Mouse (Mus musculus): ENCODE measurements around the gene Iqgap3.

Iqgap3 gene

GRCm38 (mm10) chr3:88081345-88082223 is at the start of gene Iqgap3:
TSS of gene Iqgap3 (plus strand) at chr3:88081971.
- DNase-seq (ENCODE audit: extremely low read depth, low read depth, low spot score) = no peak

DNA sequence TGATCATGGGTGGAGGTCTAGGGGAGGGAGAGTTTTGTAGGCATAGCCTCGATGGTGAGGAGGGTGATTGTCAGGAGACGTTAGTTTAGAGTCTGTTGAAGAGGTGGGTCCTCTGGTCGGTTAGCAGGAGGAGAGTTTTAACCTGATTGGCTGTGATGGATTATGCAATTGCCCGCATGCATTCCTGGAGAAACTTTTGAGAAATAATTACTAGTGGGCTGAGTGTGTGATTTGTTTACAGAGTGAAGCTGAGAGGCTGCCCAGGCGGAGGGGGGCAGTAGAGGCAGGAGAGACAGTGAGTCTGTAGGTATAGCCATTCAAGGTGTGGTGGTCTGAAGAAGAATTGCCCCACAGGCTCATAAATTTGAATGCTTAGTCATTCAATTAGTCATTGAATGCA is 48.3 kb upstream of the Iqgap3 start:
- no peak for DNase-seq (ENCODE audit: extremely low read depth, low read depth, low spot score)

DNA sequence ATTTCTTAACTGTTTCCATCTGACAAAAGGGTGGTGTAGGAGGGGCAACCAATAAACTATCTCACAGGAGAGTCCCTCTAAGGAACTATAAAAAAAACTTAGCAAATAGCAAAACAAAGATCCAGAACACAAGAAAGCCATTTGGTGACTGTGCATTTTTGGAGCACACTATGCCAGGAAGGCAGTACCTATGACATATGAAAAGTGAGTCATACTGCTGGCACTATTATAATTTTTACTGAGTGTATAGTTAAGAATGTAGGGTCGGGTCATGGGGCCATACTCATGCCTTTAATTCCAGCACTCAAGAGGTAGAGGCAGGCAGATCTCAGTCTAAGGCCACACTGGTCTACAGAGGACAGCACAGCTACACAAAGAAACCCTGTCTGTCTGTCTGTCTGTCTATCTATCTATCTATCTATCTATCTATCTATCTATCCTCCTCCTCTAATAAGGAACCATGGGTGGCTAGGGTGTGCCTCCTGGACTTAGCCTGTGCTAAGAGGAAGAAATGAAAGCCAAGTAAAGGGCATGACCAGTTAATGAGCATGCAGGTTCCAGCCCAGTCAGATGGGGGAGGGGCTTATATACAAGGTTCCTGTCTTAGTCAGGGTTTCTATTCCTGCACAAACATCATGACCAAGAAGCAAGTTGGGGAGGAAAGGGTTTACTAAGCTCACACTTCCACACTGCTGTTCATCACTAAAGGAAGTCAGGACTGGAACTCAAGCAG is 46.0 kb upstream of the Iqgap3 start:
- no peak for DNase-seq (ENCODE audit: extremely low read depth, low read depth, low spot score)

- DNase-seq (ENCODE audit: extremely low read depth, low read depth, low spot score) = peak; percentile 62
Measured at GRCm38 (mm10) chr3:88042661-88043421, 38.9 kb upstream of the Iqgap3 start, which contains the start of gene Gpatch4. TSS of gene Gpatch4 (plus strand) at chr3:88043108.

DNA sequence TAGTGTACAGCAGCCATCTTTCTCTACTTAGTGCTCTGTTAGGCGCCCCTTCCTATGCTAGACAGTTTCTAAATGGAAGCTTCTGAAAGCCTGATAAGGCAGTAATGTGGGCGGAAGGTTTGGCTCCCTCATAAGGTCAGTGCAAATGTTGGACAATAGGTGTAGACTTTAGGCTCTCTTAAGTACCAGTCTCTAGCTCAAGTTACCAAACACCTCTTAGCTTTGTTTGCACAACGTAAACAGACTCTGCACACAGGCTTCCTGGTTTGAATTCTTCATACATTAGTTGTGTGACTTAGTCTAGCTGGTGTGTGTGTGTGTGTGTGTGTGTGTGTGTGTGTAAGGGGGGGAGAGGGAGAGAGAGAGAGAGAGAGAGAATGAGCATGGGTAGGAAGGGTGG is 32.2 kb upstream of the Iqgap3 start:
- DNase-seq (ENCODE audit: extremely low read depth, low read depth, low spot score) = no peak

DNA sequence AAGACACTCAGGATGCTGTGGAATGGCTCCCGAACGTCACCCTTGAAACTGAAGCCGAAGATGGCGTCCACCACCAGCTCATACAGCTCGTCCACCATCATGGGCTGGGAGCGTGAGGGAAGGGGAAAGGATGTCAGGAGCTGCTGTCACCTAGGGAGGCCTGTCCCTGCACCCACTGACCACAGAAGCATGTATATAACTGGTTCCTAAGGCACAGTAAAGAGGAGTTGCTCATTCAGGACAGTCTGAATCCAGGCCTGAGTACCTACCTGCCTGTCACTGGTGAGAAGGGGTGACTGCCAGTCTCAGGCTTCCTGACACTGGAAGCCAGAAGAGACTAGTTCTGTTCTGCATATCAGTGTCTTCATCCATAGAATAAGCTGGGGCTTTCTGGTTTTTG is 24.7 kb upstream of the Iqgap3 start:
- DNase-seq (ENCODE audit: extremely low read depth, low read depth, low spot score) = no peak

- peak; percentile 51 for DNase-seq (ENCODE audit: extremely low read depth, low read depth, low spot score)
Measured at GRCm38 (mm10) chr3:88057902-88058696, 23.7 kb upstream of the Iqgap3 start, which contains the start of gene Naxe. TSS of gene Naxe (minus strand) at chr3:88058495.

DNA sequence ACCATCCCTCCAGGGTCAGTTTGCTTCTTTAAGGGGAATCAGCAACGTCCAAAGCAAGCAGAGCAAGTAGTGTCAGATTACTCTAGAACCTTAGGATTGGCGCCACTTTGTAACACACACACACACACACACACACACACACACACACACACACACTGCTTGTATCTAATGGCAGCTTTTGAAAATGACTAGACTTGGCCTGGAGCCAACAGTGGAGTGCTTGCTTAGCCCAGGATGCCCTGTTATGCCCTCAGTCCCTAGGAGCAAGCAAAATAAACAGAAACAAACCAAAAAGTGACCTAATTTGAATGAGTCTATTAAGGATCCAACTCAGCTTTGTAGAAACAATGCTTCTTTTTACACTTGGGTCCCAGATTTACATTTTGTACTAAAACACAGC is 13.4 kb upstream of the Iqgap3 start:
- DNase-seq (ENCODE audit: extremely low read depth, low read depth, low spot score) = no peak

GRCm38 (mm10) chr3:88071783-88072182 is 10.0 kb upstream of the Iqgap3 start:
- no peak for DNase-seq (ENCODE audit: extremely low read depth, low read depth, low spot score)

DNA sequence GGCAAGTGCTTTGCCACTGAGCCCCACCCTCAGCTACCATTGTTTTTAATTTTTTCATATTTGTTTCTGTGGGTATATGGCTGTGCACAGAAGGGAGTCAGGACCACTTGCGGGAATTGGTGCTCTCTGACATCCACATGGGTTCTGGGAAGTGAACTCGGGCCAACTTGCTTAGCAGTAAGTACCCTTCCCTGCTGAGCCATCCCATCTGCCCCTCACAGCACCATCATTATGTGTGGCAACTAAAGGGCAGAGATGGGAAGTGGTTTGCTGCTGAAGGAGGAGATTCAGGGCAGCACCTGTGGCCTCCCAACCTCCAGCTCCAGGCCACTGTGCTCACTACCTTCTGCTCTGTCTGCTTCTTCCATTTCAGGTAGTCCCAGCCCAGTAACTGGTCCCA is 8.1 kb upstream of the Iqgap3 start:
- DNase-seq (ENCODE audit: extremely low read depth, low read depth, low spot score) = no peak

DNA sequence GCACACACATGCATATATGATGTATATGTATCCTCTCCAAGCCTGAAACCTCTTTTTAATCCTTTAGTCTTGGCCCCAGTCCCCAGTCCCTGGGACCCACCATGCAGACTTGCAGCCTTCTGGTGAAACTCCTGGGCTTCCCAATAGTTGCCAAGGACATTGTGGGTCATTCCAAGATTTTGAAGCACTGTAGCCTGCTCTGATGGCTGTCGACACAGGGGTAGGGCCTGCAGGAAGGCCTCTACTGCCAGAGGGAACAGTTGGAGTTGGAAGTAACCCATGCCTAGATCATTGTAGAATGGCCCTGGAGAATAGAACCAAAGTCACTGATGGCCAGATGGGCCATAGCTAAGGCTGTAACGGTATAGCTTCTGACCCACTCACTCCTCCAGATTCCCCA is 7.4 kb upstream of the Iqgap3 start:
- no peak for DNase-seq (ENCODE audit: extremely low read depth, low read depth, low spot score)

GRCm38 (mm10) chr3:88074766-88075165 is 7.0 kb upstream of the Iqgap3 start:
- no peak for DNase-seq (ENCODE audit: extremely low read depth, low read depth, low spot score)

DNA sequence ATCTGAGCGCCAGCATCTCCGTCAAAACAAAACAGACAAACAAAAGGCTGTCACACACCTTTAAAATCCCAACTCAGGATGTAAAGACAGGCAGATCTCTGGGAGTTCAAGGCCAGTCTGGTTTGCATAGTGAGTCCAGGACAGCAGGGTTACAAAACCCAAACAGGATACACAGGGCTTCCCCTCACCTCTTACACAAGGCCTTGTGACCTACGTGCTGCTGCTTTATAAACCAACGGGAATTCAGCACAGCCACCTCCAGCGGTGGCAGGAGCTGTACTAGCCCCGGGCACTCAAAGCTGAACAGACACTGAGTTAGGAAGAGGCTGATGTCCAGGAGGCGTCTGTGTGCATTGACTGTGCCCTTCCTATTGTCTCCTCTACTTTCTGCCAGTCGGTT is 4.3 kb upstream of the Iqgap3 start:
- no peak for DNase-seq (ENCODE audit: extremely low read depth, low read depth, low spot score)

DNA sequence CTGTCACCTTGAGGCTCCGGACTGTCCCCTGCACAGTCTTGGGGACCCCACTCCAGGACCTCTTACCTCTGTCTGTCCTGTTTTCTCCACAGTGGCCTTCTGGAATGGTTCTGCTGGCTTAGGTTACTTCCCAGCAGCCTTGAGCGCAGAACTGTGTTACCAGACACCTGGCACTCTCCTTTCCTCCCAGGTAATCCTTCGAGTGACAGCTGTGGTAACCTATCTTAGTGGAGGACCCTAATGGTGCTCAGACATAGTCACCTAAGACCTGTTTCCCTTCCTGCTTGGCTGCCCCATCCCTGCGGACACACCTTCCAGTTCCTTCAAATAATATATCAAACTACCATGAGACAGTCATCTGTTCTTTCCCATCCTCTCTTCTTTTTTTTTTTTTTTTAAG is 3.6 kb upstream of the Iqgap3 start, which contains the start of gene Ttc24:
TSS of gene Ttc24 (minus strand) at position 101 of the 400 bp plus-strand sequence.
- DNase-seq (ENCODE audit: extremely low read depth, low read depth, low spot score) = no peak

GRCm38 (mm10) chr3:88082224-88082618 is 450 bp downstream of the Iqgap3 start:
- no peak for DNase-seq (ENCODE audit: extremely low read depth, low read depth, low spot score)

DNA sequence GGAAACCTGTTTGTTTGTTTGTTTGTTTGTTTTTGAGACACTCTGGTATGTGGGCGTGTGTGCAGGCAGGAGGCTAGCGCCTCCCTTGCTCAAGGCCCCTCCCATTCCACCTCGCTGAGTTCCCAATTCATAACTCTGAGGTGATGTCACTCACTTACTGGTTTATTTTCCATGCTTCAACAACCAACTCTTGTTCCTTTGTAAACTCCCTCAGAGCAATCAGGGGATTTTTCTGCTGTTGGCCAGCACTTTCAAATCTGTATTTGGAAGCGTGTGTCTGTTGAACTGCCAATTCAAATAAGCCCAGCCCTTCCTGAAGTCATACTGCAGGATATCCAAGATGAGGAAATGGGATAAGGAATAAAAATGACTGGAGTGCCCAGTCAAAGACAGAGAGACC is 892 bp downstream of the Iqgap3 start:
- DNase-seq (ENCODE audit: extremely low read depth, low read depth, low spot score) = peak; percentile 21

DNA sequence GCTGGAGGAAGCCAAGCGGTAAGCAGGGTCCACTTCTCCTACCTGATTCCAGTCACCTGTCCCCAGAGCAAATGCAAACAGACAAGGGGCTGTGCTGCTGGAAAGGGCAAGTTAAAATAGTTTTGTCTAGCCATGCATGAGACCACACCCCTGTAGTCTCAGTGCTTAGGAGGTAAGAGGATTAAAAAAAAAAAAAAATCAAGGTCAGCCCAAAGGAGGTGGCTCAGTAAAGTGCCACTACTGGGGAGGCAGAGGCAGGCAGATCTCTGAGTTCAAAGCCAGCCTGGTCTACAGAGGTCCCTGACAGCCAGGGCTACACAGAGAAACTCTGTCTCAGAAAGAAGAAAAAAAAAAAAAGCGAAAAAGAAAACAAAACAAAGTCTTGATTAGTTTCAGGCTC is 2.2 kb downstream of the Iqgap3 start:
- DNase-seq (ENCODE audit: extremely low read depth, low read depth, low spot score) = no peak

- DNase-seq (ENCODE audit: extremely low read depth, low read depth, low spot score) = no peak
Measured at GRCm38 (mm10) chr3:88085459-88085858, 3.7 kb downstream of the Iqgap3 start.

DNA sequence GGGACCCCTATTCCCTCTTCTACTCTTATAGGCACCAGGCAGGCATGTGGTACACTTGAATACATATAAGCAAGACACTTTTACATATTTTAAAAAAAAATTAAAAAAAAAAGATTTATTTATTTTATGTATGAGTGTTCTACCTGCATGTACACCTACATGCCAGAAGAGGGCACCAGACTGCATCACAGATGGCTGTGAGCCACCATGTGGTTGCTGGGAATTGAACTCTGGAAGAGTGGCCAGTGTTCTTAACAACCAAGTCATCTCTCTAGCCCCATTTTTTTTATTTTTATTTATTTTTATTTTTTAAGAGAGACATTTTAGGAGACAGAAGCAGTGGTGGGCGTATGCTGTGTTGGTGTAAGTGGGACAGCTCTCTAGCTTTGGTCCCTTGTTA is 5.9 kb downstream of the Iqgap3 start:
- no peak for DNase-seq (ENCODE audit: extremely low read depth, low read depth, low spot score)

- no peak for DNase-seq (ENCODE audit: extremely low read depth, low read depth, low spot score)
Measured at GRCm38 (mm10) chr3:88090106-88090505, 8.3 kb downstream of the Iqgap3 start.
